Mouse (Mus musculus): ENCODE results near the gene Fbxo41. TPM values are rescaled to one million over a fixed set of nuclear protein-coding genes. Genes with fewer than 3 reads are reported as not detected.

The Fbxo41 gene
- total and polyA plus RNA-seq, 2 experiments = not detected

GRCm38 (mm10) chr6:85490252-85490651 lies 12.5 kb downstream of the Fbxo41 start:
- H3K27ac ChIP-seq (replicated peaks; ENCODE audit: insufficient read depth, low read depth, low read length) = no peak overlapping the region
- no peak overlapping the region for H3K4me3 ChIP-seq (ENCODE audit: insufficient read depth, low read depth, low read length)
- TF ChIP-seq POLR2A (IDR thresholded peaks at IDR 0.05; ENCODE audit: extremely low read depth, insufficient read depth, low read length) (no peak), CTCF (IDR thresholded peaks at IDR 0.05; ENCODE audit: low read depth, low read length) (no peak)
- H3K27me3 ChIP-seq (ENCODE audit: control insufficient read depth, insufficient read depth, low read length) = no peaks in the 10 kb centered on the region
- DNase-seq (ENCODE audit: extremely low read depth, low read depth, low spot score) = no peak
- no peaks in the 10 kb centered on the region for H3K36me3 ChIP-seq (ENCODE audit: control insufficient read depth, insufficient read depth, low read length)
- H3K9ac ChIP-seq (ENCODE audit: low read depth, low read length) = no peak overlapping the region
- no peaks in the 10 kb centered on the region for H3K79me2 ChIP-seq (ENCODE audit: control insufficient read depth, insufficient read depth, low read length)
- H3K4me1 ChIP-seq (ENCODE audit: control insufficient read depth, insufficient read depth, low read length) = no peaks in the 10 kb centered on the region
- 92% methylated on average over 4 of the region's 4 CpGs for WGBS

- no peak overlapping the region for H3K4me3 ChIP-seq (ENCODE audit: insufficient read depth, low read depth, low read length)
- no peak overlapping the region for H3K27ac ChIP-seq (replicated peaks; ENCODE audit: insufficient read depth, low read depth, low read length)
- H3K27me3 ChIP-seq (ENCODE audit: control insufficient read depth, insufficient read depth, low read length) = no peaks in the 10 kb centered on the region; the same call in 1 of the 2 replicates
- no peaks in the 10 kb centered on the region for H3K36me3 ChIP-seq (ENCODE audit: control insufficient read depth, insufficient read depth, low read length)
- 40% methylated on average over 3 of the region's 3 CpGs for WGBS
- H3K4me1 ChIP-seq (ENCODE audit: control insufficient read depth, insufficient read depth, low read length) = no peaks in the 10 kb centered on the region
- H3K79me2 ChIP-seq (ENCODE audit: control insufficient read depth, insufficient read depth, low read length) = no peaks in the 10 kb centered on the region
- no peak overlapping the region for H3K9ac ChIP-seq (ENCODE audit: low read depth, low read length)
- TF ChIP-seq CTCF (IDR thresholded peaks at IDR 0.05; ENCODE audit: low read depth, low read length) = no peak
- TF ChIP-seq POLR2A (IDR thresholded peaks at IDR 0.05; ENCODE audit: extremely low read depth, insufficient read depth, low read length) = no peak
- DNase-seq (ENCODE audit: extremely low read depth, low read depth, low spot score) = no peak
Measured at GRCm38 (mm10) chr6:85489717-85490116, 13.1 kb downstream of the Fbxo41 start.

- Histone ChIP-seq H3K36me3 (ENCODE audit: control insufficient read depth, insufficient read depth, low read length) (no peaks in the 10 kb centered on the region), H3K4me1 (ENCODE audit: control insufficient read depth, insufficient read depth, low read length) (no peaks in the 10 kb centered on the region), H3K27me3 (ENCODE audit: control insufficient read depth, insufficient read depth, low read length) (peaks cover 8% of the 10 kb centered on the region; the same call in 1 of the 2 replicates), H3K4me3 (ENCODE audit: insufficient read depth, low read depth, low read length) (no peak overlapping the region), H3K79me2 (ENCODE audit: control insufficient read depth, insufficient read depth, low read length) (no peaks in the 10 kb centered on the region), H3K27ac (replicated peaks; ENCODE audit: insufficient read depth, low read depth, low read length) (no peak overlapping the region), H3K9ac (ENCODE audit: low read depth, low read length) (no peak overlapping the region)
- no peak for TF ChIP-seq CTCF (IDR thresholded peaks at IDR 0.05; ENCODE audit: low read depth, low read length)
- no peak for TF ChIP-seq POLR2A (IDR thresholded peaks at IDR 0.05; ENCODE audit: extremely low read depth, insufficient read depth, low read length)
- WGBS = 89% methylated on average over 4 of the region's 4 CpGs
- no peak for DNase-seq (ENCODE audit: extremely low read depth, low read depth, low spot score)
Measured at GRCm38 (mm10) chr6:85488510-85488909, 14.3 kb downstream of the Fbxo41 start.

GRCm38 (mm10) chr6:85485738-85486137 lies 17.1 kb downstream of the Fbxo41 start:
- Histone ChIP-seq H3K36me3 (ENCODE audit: control insufficient read depth, insufficient read depth, low read length) (no peaks in the 10 kb centered on the region), H3K9ac (ENCODE audit: low read depth, low read length) (no peak overlapping the region), H3K4me3 (ENCODE audit: insufficient read depth, low read depth, low read length) (no peak overlapping the region), H3K79me2 (ENCODE audit: control insufficient read depth, insufficient read depth, low read length) (no peaks in the 10 kb centered on the region), H3K27me3 (ENCODE audit: control insufficient read depth, insufficient read depth, low read length) (peaks cover 10% of the 10 kb centered on the region; the same call in 1 of the 2 replicates), H3K4me1 (ENCODE audit: control insufficient read depth, insufficient read depth, low read length) (no peaks in the 10 kb centered on the region), H3K27ac (replicated peaks; ENCODE audit: insufficient read depth, low read depth, low read length) (no peak overlapping the region)
- 70% methylated on average over 2 of the region's 2 CpGs for WGBS
- DNase-seq (ENCODE audit: extremely low read depth, low read depth, low spot score) = no peak
- TF ChIP-seq POLR2A (IDR thresholded peaks at IDR 0.05; ENCODE audit: extremely low read depth, insufficient read depth, low read length) (no peak), CTCF (IDR thresholded peaks at IDR 0.05; ENCODE audit: low read depth, low read length) (no peak)

- H3K4me3 ChIP-seq (ENCODE audit: insufficient read depth, low read depth, low read length) = no peak overlapping the region
- H3K79me2 ChIP-seq (ENCODE audit: control insufficient read depth, insufficient read depth, low read length) = no peaks in the 10 kb centered on the region
- H3K9ac ChIP-seq (ENCODE audit: low read depth, low read length) = no peak overlapping the region
- H3K4me1 ChIP-seq (ENCODE audit: control insufficient read depth, insufficient read depth, low read length) = no peaks in the 10 kb centered on the region
- no peak overlapping the region for H3K27ac ChIP-seq (replicated peaks; ENCODE audit: insufficient read depth, low read depth, low read length)
- H3K36me3 ChIP-seq (ENCODE audit: control insufficient read depth, insufficient read depth, low read length) = no peaks in the 10 kb centered on the region
- 6% methylated on average over 92 of the region's 92 CpGs for WGBS
- TF ChIP-seq CTCF (IDR thresholded peaks at IDR 0.05; ENCODE audit: low read depth, low read length) = no peak
- TF ChIP-seq POLR2A (IDR thresholded peaks at IDR 0.05; ENCODE audit: extremely low read depth, insufficient read depth, low read length) = no peak
- DNase-seq (ENCODE audit: extremely low read depth, low read depth, low spot score) = no peak
- peaks cover 10% of the 10 kb centered on the region; the same call in 1 of the 2 replicates for H3K27me3 ChIP-seq (ENCODE audit: control insufficient read depth, insufficient read depth, low read length)
Measured at GRCm38 (mm10) chr6:85483843-85484721, 18.7 kb downstream of the Fbxo41 start.

GRCm38 (mm10) chr6:85480685-85481084 lies 22.1 kb downstream of the Fbxo41 start:
- H3K9ac ChIP-seq (ENCODE audit: low read depth, low read length) = no peak overlapping the region
- WGBS = 66% methylated on average over 16 of the region's 16 CpGs
- no peaks in the 10 kb centered on the region for H3K36me3 ChIP-seq (ENCODE audit: control insufficient read depth, insufficient read depth, low read length)
- no peaks in the 10 kb centered on the region for H3K4me1 ChIP-seq (ENCODE audit: control insufficient read depth, insufficient read depth, low read length)
- TF ChIP-seq CTCF (IDR thresholded peaks at IDR 0.05; ENCODE audit: low read depth, low read length) (no peak), POLR2A (IDR thresholded peaks at IDR 0.05; ENCODE audit: extremely low read depth, insufficient read depth, low read length) (no peak)
- H3K79me2 ChIP-seq (ENCODE audit: control insufficient read depth, insufficient read depth, low read length) = no peaks in the 10 kb centered on the region
- DNase-seq (ENCODE audit: extremely low read depth, low read depth, low spot score) = no peak
- H3K4me3 ChIP-seq (ENCODE audit: insufficient read depth, low read depth, low read length) = no peak overlapping the region
- no peak overlapping the region for H3K27ac ChIP-seq (replicated peaks; ENCODE audit: insufficient read depth, low read depth, low read length)
- H3K27me3 ChIP-seq (ENCODE audit: control insufficient read depth, insufficient read depth, low read length) = peaks cover 10% of the 10 kb centered on the region; the same call in 1 of the 2 replicates

Measured in liver, adult 2 months (tissue).